Mouse (Mus musculus) limb, embryonic 14.5 days (tissue): Measurements from ENCODE around the gene Twsg1. TPM values are rescaled to one million over a fixed set of nuclear protein-coding genes. Genes with fewer than 3 reads are reported as not detected.

Experiments used
- ATAC-seq: fragments of 200-750 bp; cut with Nextera tagmentation; 2 replicates; pipeline ENCODE4 v1.8.0; 2017; ENCODE audit warnings: low read depth, moderate number of reproducible peaks, moderate TSS enrichment; ENCODE audit not compliant: low FRiP score
- DNase-seq: peaks from one replicate; pipeline ENCODE4 v3.0.0-alpha.2; 2015; ENCODE audit warnings: low spot score
- H3K27ac ChIP-seq: fragments of 300-500 bp; sonication (generic); replicated peaks from 2 replicates; pipeline ENCODE4 v1.5.1; 2014; ENCODE audit warnings: low read depth, mild to moderate bottlenecking, low read length, moderate library complexity, mixed read lengths
- H3K27me3 ChIP-seq: fragments of 300-500 bp; sonication (generic); 2 replicates; pipeline ENCODE4 v1.6.1; 2014; ENCODE audit warnings: low read length, mixed read lengths; ENCODE audit not compliant: control insufficient read depth, insufficient read depth
- H3K36me3 ChIP-seq: fragments of 300-500 bp; sonication (generic); 2 replicates; pipeline ENCODE4 v1.6.1; 2014; ENCODE audit warnings: mild to moderate bottlenecking, low read length, moderate library complexity, mixed read lengths; ENCODE audit not compliant: control insufficient read depth, insufficient read depth
- H3K4me1 ChIP-seq: fragments of 300-500 bp; sonication (generic); 2 replicates; pipeline ENCODE4 v1.6.1; 2014; ENCODE audit warnings: antibody characterized with exemption, low read length, mixed read lengths; ENCODE audit not compliant: control insufficient read depth, insufficient read depth
- H3K4me2 ChIP-seq: fragments of 300-500 bp; sonication (generic); replicated peaks from 2 replicates; pipeline ENCODE4 v1.6.1; 2014; ENCODE audit warnings: low read depth, mild to moderate bottlenecking, low read length, moderate library complexity; ENCODE audit not compliant: severe bottlenecking
- H3K4me3 ChIP-seq: fragments of 300-500 bp; sonication (generic); replicated peaks from 2 replicates; pipeline ENCODE4 v1.5.1; 2014; ENCODE audit warnings: low read length
- H3K9ac ChIP-seq: fragments of 300-500 bp; sonication (generic); 2 replicates; pipeline ENCODE4 v1.6.1; 2014; ENCODE audit warnings: mild to moderate bottlenecking, low read depth, low read length, moderate library complexity; ENCODE audit not compliant: severe bottlenecking
- H3K9me3 ChIP-seq: fragments of 300-500 bp; sonication (generic); 2 replicates; pipeline ENCODE4 v1.6.1; 2016; ENCODE audit warnings: low read length; ENCODE audit not compliant: control insufficient read depth
- POLR2A ChIP-seq: fragments of 200-500 bp; IDR thresholded peaks from 2 replicates; pipeline ENCODE4 v1.8.0; 2012; ENCODE audit warnings: inconsistent platforms, mild to moderate bottlenecking, moderate library complexity, borderline replicate concordance; ENCODE audit not compliant: insufficient read depth, insufficient read length; ENCODE audit errors: extremely low read depth
- WGBS: fragments of 180-500 bp; shearing (Covaris S2); extraction: QIAGEN DNeasy Blood & Tissue Kit; methylation state at CpG from one replicate; pipeline ENCODE4 v1.1.7; 2014; 5-methylcytosine and 5-hydroxymethylcytosine counted together
- polyA plus RNA-seq, 2 experiments: library from polyadenylated mRNA; depleted of rRNA in 1 of 2; stranded (reverse) in 1 of 2; unstranded in 1 of 2; fragments of >200 nt; fragmentation: Nextera tagmentation in 1 of 2; extraction: Ambion mirVana in 1 of 2; gene quantifications; 2 replicates each; pipeline versions ENCODE4 v1.2.1 to v1.2.3; 2012 to 2014

Twsg1 gene
- polyA plus RNA-seq, 2 experiments, result 91.8 to 158 TPM

GRCm38 (mm10) chr17:65911285-65912069 is 39.5 kb downstream of the Twsg1 start:
- Histone ChIP-seq H3K36me3 (no peaks in the 10 kb centered on the region), H3K4me1 (peaks cover 11% of the 10 kb centered on the region), H3K9ac (no peak overlapping the region), H3K4me3 (no peak overlapping the region), H3K4me2 (no peak overlapping the region), H3K27ac (no peak overlapping the region), H3K9me3 (no peaks in the 10 kb centered on the region), H3K27me3 (no peaks in the 10 kb centered on the region)
- 47% methylated on average over 15 of the region's 15 CpGs for WGBS
- TF ChIP-seq POLR2A, result no peak
- DNase-seq, result peak; percentile 28
- ATAC-seq, result no peak

- Histone ChIP-seq H3K27me3 (no peaks in the 10 kb centered on the region), H3K36me3 (no peaks in the 10 kb centered on the region)
- TF ChIP-seq POLR2A, result no peak
Measured at GRCm38 (mm10) chr17:65908270-65908669, 42.8 kb downstream of the Twsg1 start.

GRCm38 (mm10) chr17:65906895-65907401 is 44.1 kb downstream of the Twsg1 start:
- Histone ChIP-seq H3K27ac (peak overlapping the region; percentile 43; the same call in 1 of the 2 replicates), H3K9ac (0 out of 2 replicates have a peak overlapping the region, but pooled peaks have one; percentile 2)
- ATAC-seq, result peak; percentile 44; the same call in 1 of the 2 replicates

More at GRCm38 (mm10) chr17:65908270-65908669, 42.8 kb downstream of the Twsg1 start:
- Histone ChIP-seq H3K9ac (no peak overlapping the region), H3K27ac (no peak overlapping the region), H3K4me1 (peaks cover 9% of the 10 kb centered on the region), H3K9me3 (0 out of 2 replicates have a peak, but pooled peaks cover 6% of the 10 kb centered on the region), H3K4me2 (no peak overlapping the region), H3K4me3 (no peak overlapping the region)
- DNase-seq (no peak), ATAC-seq (no peak)

GRCm38 (mm10) chr17:65906313-65906894 is 44.6 kb downstream of the Twsg1 start:
- peak overlapping the region; percentile 31 for H3K4me2 ChIP-seq
- H3K9ac ChIP-seq, result no peak overlapping the region
- ATAC-seq (no peak), DNase-seq (no peak)
- H3K4me1 ChIP-seq, result peaks cover 9% of the 10 kb centered on the region
- 0 out of 2 replicates have a peak, but pooled peaks cover 9% of the 10 kb centered on the region for H3K9me3 ChIP-seq
- TF ChIP-seq POLR2A, result no peak
- no peaks in the 10 kb centered on the region for H3K36me3 ChIP-seq
- 17% methylated on average over 11 of the region's 12 CpGs for WGBS
- H3K27me3 ChIP-seq, result no peaks in the 10 kb centered on the region
- H3K4me3 ChIP-seq, result no peak overlapping the region
- H3K27ac ChIP-seq, result 0 out of 2 replicates have a peak overlapping the region, but pooled peaks have one; percentile 3

More at GRCm38 (mm10) chr17:65906895-65907401, 44.1 kb downstream of the Twsg1 start:
- H3K4me1 ChIP-seq, result peaks cover 9% of the 10 kb centered on the region
- no peak overlapping the region for H3K4me3 ChIP-seq
- DNase-seq, result no peak
- no peak for TF ChIP-seq POLR2A
- H3K4me2 ChIP-seq, result peak overlapping the region; percentile 31
- no peaks in the 10 kb centered on the region for H3K27me3 ChIP-seq
- 47% methylated on average over 11 of the region's 11 CpGs for WGBS
- H3K36me3 ChIP-seq, result no peaks in the 10 kb centered on the region
- H3K9me3 ChIP-seq, result 0 out of 2 replicates have a peak, but pooled peaks cover 9% of the 10 kb centered on the region

GRCm38 (mm10) chr17:65905241-65905640 is 45.8 kb downstream of the Twsg1 start:
- ATAC-seq (no peak), DNase-seq (no peak)
- H3K9me3 ChIP-seq, result 0 out of 2 replicates have a peak, but pooled peaks cover 9% of the 10 kb centered on the region
- H3K27ac ChIP-seq, result no peak overlapping the region
- 72% methylated on average over 14 of the region's 14 CpGs for WGBS
- H3K4me3 ChIP-seq, result no peak overlapping the region
- H3K36me3 ChIP-seq, result no peaks in the 10 kb centered on the region
- H3K27me3 ChIP-seq, result no peaks in the 10 kb centered on the region
- H3K9ac ChIP-seq, result no peak overlapping the region
- peaks cover 9% of the 10 kb centered on the region for H3K4me1 ChIP-seq
- no peak overlapping the region for H3K4me2 ChIP-seq
- TF ChIP-seq POLR2A, result no peak
